ENCODE assay signal across 16 mouse cellular contexts in the genomic region with DNA sequence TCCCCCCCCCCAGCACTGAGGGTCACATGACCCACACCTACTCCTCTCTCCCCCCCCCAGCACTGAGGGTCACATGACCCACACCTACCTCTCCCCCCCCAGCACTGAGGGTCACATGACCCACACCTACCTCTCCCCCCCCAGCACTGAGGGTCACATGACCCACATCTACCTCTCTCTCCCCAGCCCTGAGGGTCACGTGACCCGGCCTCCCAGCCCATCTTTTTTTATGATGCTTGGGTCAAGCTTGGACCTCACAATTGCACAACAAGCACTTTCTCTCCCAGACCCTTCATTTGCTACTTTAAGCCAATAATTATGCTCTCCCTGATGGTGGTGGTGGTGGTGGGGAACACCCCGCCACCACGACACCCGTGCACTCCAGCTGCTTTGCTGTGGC.
"Had no signal": no experiment of that assay in that cellular context is flagged by ENCODE, and none has a peak within 500 bp of the region (broad histone marks: within the 10 kb centered on the region; RNA-seq: fewer than 3 reads in every experiment).

No protein-coding gene starts in this region.

- H3K4me2 ChIP-seq: lung, embryonic 15.5 days; midbrain, embryonic 11.5 days; midbrain, embryonic 13.5 days; midbrain, embryonic 15.5 days; neural tube, embryonic 12.5 days; stomach, embryonic 15.5 days had no signal

- H3K27me3 ChIP-seq: lung, embryonic 15.5 days; midbrain, embryonic 13.5 days; midbrain, embryonic 15.5 days; neural tube, embryonic 12.5 days; stomach, embryonic 15.5 days had no signal

- H3K27ac ChIP-seq: lung, embryonic 15.5 days; macrophage; midbrain, embryonic 13.5 days; midbrain, embryonic 15.5 days; neural tube, embryonic 12.5 days; stomach, embryonic 15.5 days; stomach, postnatal 0 days had no signal

- DNase-seq: lung, adult 2 months; lung, postnatal 14 days; lung, postnatal 36 days; right cerebral cortex, postnatal 14 days; thymus, adult 2 months; thymus, postnatal 25 days; thymus, postnatal 4 days had no signal

- H3K36me3 ChIP-seq: lung, embryonic 15.5 days had no signal

- H3K9me3 ChIP-seq: lung, embryonic 15.5 days; megakaryocyte, embryonic 14.5 days; midbrain, embryonic 13.5 days; midbrain, embryonic 15.5 days; neural tube, embryonic 12.5 days; stomach, embryonic 15.5 days had no signal

- H3K4me1 ChIP-seq: midbrain, embryonic 15.5 days; neural tube, embryonic 12.5 days had no signal

- H3K9ac ChIP-seq: lung, embryonic 15.5 days; midbrain, embryonic 13.5 days; midbrain, embryonic 15.5 days; neural tube, embryonic 12.5 days; stomach, embryonic 15.5 days had no signal

- H3K4me3 ChIP-seq: lung, embryonic 15.5 days; megakaryocyte, embryonic 14.5 days; midbrain, embryonic 13.5 days; midbrain, embryonic 15.5 days; neural tube, embryonic 12.5 days; stomach, embryonic 15.5 days had no signal
